19 mouse cellular contexts compared by ENCODE assay signal in the genomic region with DNA sequence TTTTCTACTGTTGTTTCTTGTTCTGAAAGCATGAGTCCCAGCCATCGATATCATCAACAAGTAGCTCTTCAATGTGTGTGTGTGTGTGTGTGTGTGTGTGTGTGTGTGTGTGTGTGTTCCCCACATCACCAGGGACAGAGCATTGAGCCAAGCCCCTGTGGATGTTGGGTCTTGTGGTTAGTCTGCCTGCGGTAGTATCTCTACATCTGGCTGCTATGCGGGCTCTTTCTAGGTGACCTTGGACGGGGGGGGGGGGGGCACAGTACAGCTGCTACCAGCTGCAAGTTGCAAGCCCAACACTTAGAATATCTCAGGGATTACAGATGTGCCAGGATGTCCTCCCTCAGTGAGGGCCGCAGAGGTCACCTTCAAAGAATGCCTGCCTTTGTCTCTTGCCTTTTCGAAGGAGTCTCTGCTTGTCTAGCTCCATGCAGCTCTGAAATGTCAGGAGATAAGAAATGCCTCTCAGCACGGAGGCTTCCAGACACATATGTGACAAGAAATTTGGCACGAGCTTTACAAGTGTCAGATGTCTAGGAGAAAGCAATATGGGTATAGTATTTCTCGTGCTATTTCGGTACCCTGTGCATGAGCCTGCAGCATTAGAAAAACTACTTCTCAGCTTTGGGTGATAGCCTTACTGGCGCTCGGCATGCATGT.
A peak's percentile ranks its signal among the peaks of the same experiment; 100 is the strongest.
DNase-seq lines count a peak whose midpoint lies in the region; ATAC-seq and TF ChIP-seq lines count a peak whose summit lies in the region.
"Had no signal": no experiment of that assay in that cellular context is flagged by ENCODE, and none has a peak within 500 bp of the region (broad histone marks: within the 10 kb centered on the region; RNA-seq: fewer than 3 reads in every experiment).

No protein-coding gene starts in this region.

- no peak overlapping the region for H3K9ac ChIP-seq in heart, embryonic 11.5 days (ENCODE audit: low read depth, low read length)
- no peak overlapping the region for H3K9ac ChIP-seq in MEL (ENCODE audit: control insufficient read depth, low read depth, low read length, poor library complexity, severe bottlenecking)
- H3K9ac ChIP-seq in kidney, embryonic 15.5 days: no peak overlapping the region
- H3K9ac ChIP-seq: neural tube, embryonic 15.5 days had no signal

- ATAC-seq in heart, embryonic 11.5 days (replicated peaks; ENCODE audit: insufficient number of reproducible peaks, low FRiP score, low TSS enrichment): 0 out of 2 replicates have a peak, but pooled peaks have one; percentile 44
- ATAC-seq in kidney, embryonic 15.5 days (replicated peaks; ENCODE audit: low FRiP score): no peak
- ATAC-seq: hindbrain, embryonic 16.5 days had no signal

- no peak for TF ChIP-seq CTCF in MEL (IDR thresholded peaks at IDR 0.05 in 2 of 3, conservative IDR thresholded peaks at IDR 0.05 in 1 of 3; ENCODE audit: control insufficient read depth in 1 of 3, insufficient read depth in 1 of 3, low read depth in 2 of 3, low read length in 3 of 3, poor library complexity in 1 of 3, severe bottlenecking in 1 of 3)
- TF ChIP-seq CTCF in brain, embryonic 14.5 days (IDR thresholded peaks at IDR 0.05; ENCODE audit: borderline replicate concordance, extremely low read depth, insufficient read depth, insufficient read length): no peak

- no peak for TF ChIP-seq EP300 in MEL (IDR thresholded peaks at IDR 0.05; ENCODE audit: low read depth in 1 of 2, low read length in 2 of 2)

- peaks cover 10% of the 10 kb centered on the region; the same call in 1 of the 2 replicates for H3K4me1 ChIP-seq in heart, embryonic 11.5 days (ENCODE audit: control insufficient read depth, insufficient read depth, low read length)
- H3K4me1 ChIP-seq in MEL (ENCODE audit: control insufficient read depth in 1 of 2, insufficient read depth in 2 of 2, low read length in 2 of 2): peaks cover 2 to 19% of the 10 kb centered on the region in 2 experiments; a peak in 3 of 4 replicates
- H3K4me1 ChIP-seq in kidney, embryonic 15.5 days: no peaks in the 10 kb centered on the region
- H3K4me1 ChIP-seq: megakaryocyte, embryonic 14.5 days; neural tube, embryonic 15.5 days had no signal

- H3K4me2 ChIP-seq in heart, embryonic 11.5 days: no peak overlapping the region
- H3K4me2 ChIP-seq in kidney, embryonic 15.5 days: no peak overlapping the region
- H3K4me2 ChIP-seq: neural tube, embryonic 15.5 days had no signal

- H3K79me2 ChIP-seq in MEL (ENCODE audit: control insufficient read depth, insufficient read depth, low read length, poor library complexity): no peaks in the 10 kb centered on the region

- H3K27ac ChIP-seq in heart, embryonic 11.5 days (ENCODE audit: low read depth, low read length): peak overlapping the region; percentile 82
- no peak overlapping the region for H3K27ac ChIP-seq in MEL (ENCODE audit: control insufficient read depth, low read depth, low read length)
- H3K27ac ChIP-seq in kidney, embryonic 15.5 days: no peak overlapping the region
- H3K27ac ChIP-seq: neural tube, embryonic 15.5 days; stomach, postnatal 0 days had no signal

- no peak for DNase-seq in heart, adult 18-20 months
- peak; percentile 3 to 8 for DNase-seq in left cerebral cortex, adult 9 months (ENCODE audit: low spot score in 2 of 2)
- DNase-seq in left cerebral cortex, postnatal 36 days (ENCODE audit: low spot score in 2 of 2): no peak
- peak; percentile 49 for DNase-seq in MEL (ENCODE audit: low read depth, low spot score)
- DNase-seq in brain, embryonic 14.5 days (ENCODE audit: low read depth): peak; percentile 57
- DNase-seq in right cerebral cortex, postnatal 25 days: no peak
- DNase-seq: cerebellum, postnatal 14 days; gastrocnemius, postnatal 25 days; kidney, adult 9 months; left cerebral cortex, postnatal 4 days; retina, postnatal 1 day; thymus, postnatal 36 days had no signal

- intact Hi-C loops in left cerebral cortex, postnatal 36 days (cut with DNase I): no loop called here

- no peak for TF ChIP-seq POLR2A in MEL (IDR thresholded peaks at IDR 0.05; ENCODE audit: control insufficient read depth in 1 of 2, insufficient read depth in 1 of 2, low read depth in 1 of 2, low read length in 2 of 2, poor library complexity in 1 of 2)
- no peak for TF ChIP-seq POLR2A in brain, embryonic 14.5 days (IDR thresholded peaks at IDR 0.05; ENCODE audit: borderline replicate concordance, extremely low read depth, insufficient read depth, insufficient read length, poor library complexity, severe bottlenecking)

- H3K27me3 ChIP-seq in heart, embryonic 11.5 days (ENCODE audit: control insufficient read depth, insufficient read depth, low read length): no peaks in the 10 kb centered on the region
- no peaks in the 10 kb centered on the region for H3K27me3 ChIP-seq in MEL (ENCODE audit: control insufficient read depth in 1 of 2, insufficient read depth in 2 of 2, low read length in 2 of 2)
- H3K27me3 ChIP-seq in kidney, embryonic 15.5 days: no peaks in the 10 kb centered on the region
- H3K27me3 ChIP-seq: CH12.LX; neural tube, embryonic 15.5 days had no signal

- no peak for TF ChIP-seq RAD21 in MEL (IDR thresholded peaks at IDR 0.05; ENCODE audit: low read depth, low read length)

- no peaks in the 10 kb centered on the region for H3K9me3 ChIP-seq in heart, embryonic 11.5 days (replicated peaks; ENCODE audit: control insufficient read depth, low read length)
- no peaks in the 10 kb centered on the region for H3K9me3 ChIP-seq in MEL (replicated peaks; ENCODE audit: insufficient read depth, low read length)
- H3K9me3 ChIP-seq in kidney, embryonic 15.5 days (replicated peaks): no peaks in the 10 kb centered on the region
- H3K9me3 ChIP-seq: neural tube, embryonic 15.5 days had no signal

- H3K4me3 ChIP-seq in heart, embryonic 11.5 days (ENCODE audit: low read depth, low read length): no peak overlapping the region
- H3K4me3 ChIP-seq in MEL (ENCODE audit: control insufficient read depth in 1 of 2, insufficient read depth in 1 of 2, low read depth in 2 of 2, low read length in 2 of 2): no peak overlapping the region
- H3K4me3 ChIP-seq in kidney, embryonic 15.5 days (replicated peaks): no peak overlapping the region
- H3K4me3 ChIP-seq: megakaryocyte, embryonic 14.5 days; neural tube, embryonic 15.5 days had no signal

- H3K36me3 ChIP-seq in heart, embryonic 11.5 days (ENCODE audit: control insufficient read depth, insufficient read depth, low read length): no peaks in the 10 kb centered on the region
- peaks cover 0 to 9% of the 10 kb centered on the region in 2 experiments; a peak in 2 of 4 replicates for H3K36me3 ChIP-seq in MEL (ENCODE audit: control insufficient read depth in 1 of 2, insufficient read depth in 2 of 2, low read length in 2 of 2)
- no peaks in the 10 kb centered on the region for H3K36me3 ChIP-seq in kidney, embryonic 15.5 days
- H3K36me3 ChIP-seq: neural tube, embryonic 15.5 days had no signal

- WGBS in heart, embryonic 11.5 days (ENCODE audit: insufficient replicate concordance): 34% methylated on average over 12 of the region's 12 CpGs
- 64% methylated on average over 12 of the region's 12 CpGs for WGBS in kidney, embryonic 15.5 days

TF ChIP-seq in MEL, 35 proteins besides CTCF, POLR2A, EP300 and RAD21:
- TF ChIP-seq KAT2A (conservative IDR thresholded peaks at IDR 0.05; ENCODE audit: low read depth, low read length) (no peak), MAX (IDR thresholded peaks at IDR 0.05; ENCODE audit: low read length) (0 out of 2 replicates have a peak, but pooled peaks have one; percentile 21), MXI1 (IDR thresholded peaks at IDR 0.05; ENCODE audit: low read depth, low read length) (no peak), ETS1 (IDR thresholded peaks at IDR 0.05; ENCODE audit: low read depth, low read length) (0 out of 2 replicates have a peak, but pooled peaks have one; percentile 23), TAL1 (IDR thresholded peaks at IDR 0.05; ENCODE audit: low read length) (no peak), ELF1 (IDR thresholded peaks at IDR 0.05; ENCODE audit: low read depth, low read length) (no peak), POLR2AphosphoS5 (IDR thresholded peaks at IDR 0.05; ENCODE audit: borderline replicate concordance, low read depth, low read length) (no peak), GATA1 (IDR thresholded peaks at IDR 0.05; ENCODE audit: low read depth, low read length) (peak; percentile 36; the same call in 1 of the 2 replicates), RCOR1 (IDR thresholded peaks at IDR 0.05; ENCODE audit: low read depth, low read length) (no peak), SIN3A (IDR thresholded peaks at IDR 0.05; ENCODE audit: low read length) (peak; percentile 24; the same call in 1 of the 2 replicates), MEF2A (IDR thresholded peaks at IDR 0.05; ENCODE audit: extremely low read depth, insufficient replicate concordance, low read depth, low read length, poor library complexity, severe bottlenecking) (no peak), ZNF384 (IDR thresholded peaks at IDR 0.05; ENCODE audit: low read depth, low read length) (no peak), BHLHE40 (IDR thresholded peaks at IDR 0.05; ENCODE audit: borderline replicate concordance, low read depth, low read length) (no peak), SMC3 (IDR thresholded peaks at IDR 0.05; ENCODE audit: low read depth, low read length) (no peak)

Comparison
In these comparisons a context has a peak if more than half of its experiments do, and no peak if none do; other contexts are left out.
1. DNase-seq: peak in left cerebral cortex, adult 9 months (2 of 2), MEL (single experiment) and brain, embryonic 14.5 days (single experiment); none in heart, adult 18-20 months (0 of 2), left cerebral cortex, postnatal 36 days (0 of 2) and right cerebral cortex, postnatal 25 days (single experiment).